Comparison of ENCODE assay signal across 12 mouse cellular contexts in genomic region chr19:4999445-5000140, GRCm38 (mm10). TPM values are rescaled to one million over a fixed set of nuclear protein-coding genes. Genes with fewer than 3 reads are reported as not detected.
A peak's percentile ranks its signal among the peaks of the same experiment; 100 is the strongest.
DNase-seq lines count a peak whose midpoint lies in the region; ATAC-seq lines count a peak whose summit lies in the region.
"Had no signal": no experiment of that assay in that cellular context is flagged by ENCODE, and none has a peak within 500 bp of the region (broad histone marks: within the 10 kb centered on the region; RNA-seq: fewer than 3 reads in every experiment).

No protein-coding gene starts in this region.

- ATAC-seq in megakaryocyte, adult 5-6 weeks (ENCODE audit: poor library complexity, severe bottlenecking): no peak
- ATAC-seq in hindbrain, embryonic 16.5 days: no peak
- ATAC-seq in stomach, embryonic 14.5 days (ENCODE audit: insufficient number of reproducible peaks, insufficient read depth, low FRiP score, low read depth): no peak

- DNase-seq in frontal cortex, adult 2 months (ENCODE audit: extremely low spot score in 1 of 2, low spot score in 1 of 2): peak; percentile 71 to 81
- no peak for DNase-seq in frontal cortex, postnatal 14 days (ENCODE audit: low spot score in 2 of 2)
- no peak for DNase-seq in natural killer cell, adult 2 months (ENCODE audit: low spot score in 2 of 2)
- no peak for DNase-seq in adrenal gland, postnatal 10 days
- DNase-seq: kidney, postnatal 10 days had no signal

- H3K27ac ChIP-seq in hindbrain, embryonic 16.5 days (ENCODE audit: low read depth, low read length): no peak overlapping the region
- H3K27ac ChIP-seq in stomach, embryonic 14.5 days (ENCODE audit: low read length): no peak overlapping the region

- peak overlapping the region; percentile 35; the same call in 1 of the 2 replicates for H3K4me2 ChIP-seq in hindbrain, embryonic 16.5 days (ENCODE audit: low read length)
- 0 out of 2 replicates have a peak overlapping the region, but pooled peaks have one; percentile 10 for H3K4me2 ChIP-seq in stomach, embryonic 14.5 days (replicated peaks; ENCODE audit: low read depth, low read length)

- H3K36me3 ChIP-seq in megakaryocyte, embryonic 14.5 days (replicated peaks; ENCODE audit: low read length): no peaks in the 10 kb centered on the region
- H3K36me3 ChIP-seq in hindbrain, embryonic 16.5 days (ENCODE audit: control insufficient read depth, insufficient read depth, low read length): no peaks in the 10 kb centered on the region
- no peaks in the 10 kb centered on the region for H3K36me3 ChIP-seq in stomach, embryonic 14.5 days (ENCODE audit: control insufficient read depth, insufficient read depth, low read length)

- 75% methylated on average over 6 of the region's 6 CpGs for WGBS in hindbrain, embryonic 16.5 days
- WGBS in stomach, embryonic 14.5 days: 71% methylated on average over 6 of the region's 6 CpGs

- H3K9ac ChIP-seq in hindbrain, embryonic 16.5 days (ENCODE audit: low read depth, low read length): peak overlapping the region; percentile 22; the same call in 1 of the 2 replicates
- no peak overlapping the region for H3K9ac ChIP-seq in stomach, embryonic 14.5 days (replicated peaks; ENCODE audit: low read depth, low read length)

- H3K4me1 ChIP-seq in megakaryocyte, embryonic 14.5 days: peaks cover 52% of the 10 kb centered on the region
- peaks cover 37% of the 10 kb centered on the region for H3K4me1 ChIP-seq in hindbrain, embryonic 16.5 days (ENCODE audit: control insufficient read depth, insufficient read depth, low read depth, low read length)
- 0 out of 2 replicates have a peak, but pooled peaks cover 6% of the 10 kb centered on the region for H3K4me1 ChIP-seq in stomach, embryonic 14.5 days (ENCODE audit: control insufficient read depth, insufficient read depth, low read length)

- H3K27me3 ChIP-seq in megakaryocyte, embryonic 14.5 days (replicated peaks): peaks cover 74% of the 10 kb centered on the region
- H3K27me3 ChIP-seq in hindbrain, embryonic 16.5 days (replicated peaks; ENCODE audit: control insufficient read depth, insufficient read depth, low read length): no peaks in the 10 kb centered on the region
- H3K27me3 ChIP-seq in stomach, embryonic 14.5 days (ENCODE audit: control insufficient read depth, insufficient read depth, low read length): no peaks in the 10 kb centered on the region

- peak overlapping the region; percentile 10 for H3K4me3 ChIP-seq in megakaryocyte, embryonic 14.5 days (replicated peaks)
- H3K4me3 ChIP-seq in hindbrain, embryonic 16.5 days (ENCODE audit: low read length): no peak overlapping the region
- no peak overlapping the region for H3K4me3 ChIP-seq in stomach, embryonic 14.5 days (ENCODE audit: low read depth, low read length)

- H3K9me3 ChIP-seq in megakaryocyte, embryonic 14.5 days: no peaks in the 10 kb centered on the region
- no peaks in the 10 kb centered on the region for H3K9me3 ChIP-seq in hindbrain, embryonic 16.5 days (ENCODE audit: control insufficient read depth, low read length)
- H3K9me3 ChIP-seq in stomach, embryonic 14.5 days (ENCODE audit: control insufficient read depth, low read depth, low read length): no peaks in the 10 kb centered on the region

RNA-seq across cellular contexts. Expression of gene Npas4, which starts 9.5 kb away (rescaled TPM):
- polyA plus RNA-seq in frontal cortex, adult 2 months (2012; rRNA removed): 19.8 and 36.8 TPM in 2 replicates
- 1.1 TPM in 2 replicates for polyA plus RNA-seq in megakaryocyte, embryonic 14.5 days (2012; ENCODE audit: insufficient read depth, low replicate concordance)
- not detected in 2 replicates for total RNA-seq in megakaryocyte, adult 5-6 weeks (2015)
- total RNA-seq in megakaryocyte, adult 5-6 weeks (2017): not detected in 2 replicates
- 0.41 and 0.47 TPM in 2 replicates for polyA plus RNA-seq in hindbrain, embryonic 16.5 days (2015; fragmentation: Nextera tagmentation; extraction: Ambion mirVana)
- 0.26 and 0.50 TPM in 2 replicates for polyA plus RNA-seq in stomach, embryonic 14.5 days (2014; fragmentation: Nextera tagmentation; extraction: Ambion mirVana)
- under 1 TPM; 0.15 to 0.24 TPM for total RNA-seq in adrenal gland, postnatal 10 days (2021)
- total RNA-seq: liver, adult 2 months; megakaryocyte-erythroid progenitor cell, adult 5-6 weeks had no signal
- polyA plus RNA-seq: liver, adult 2 months; thymus, postnatal 0 days had no signal

RNA-seq across cellular contexts. Expression of gene Slc29a2, which starts 24.1 kb away (rescaled TPM):
- polyA plus RNA-seq in frontal cortex, adult 2 months (2012; rRNA removed): 23.2 and 26.5 TPM in 2 replicates
- 0.58 and 0.94 TPM in 2 replicates for polyA plus RNA-seq in megakaryocyte, embryonic 14.5 days (2012; ENCODE audit: insufficient read depth, low replicate concordance)
- total RNA-seq in megakaryocyte, adult 5-6 weeks (2015): 0.31 and 1.0 TPM in 2 replicates
- total RNA-seq in megakaryocyte, adult 5-6 weeks (2017): 0.18 and 3.4 TPM in 2 replicates
- polyA plus RNA-seq in hindbrain, embryonic 16.5 days (2015; fragmentation: Nextera tagmentation; extraction: Ambion mirVana): 15.0 and 16.6 TPM in 2 replicates
- polyA plus RNA-seq in stomach, embryonic 14.5 days (2014; fragmentation: Nextera tagmentation; extraction: Ambion mirVana): 3.5 and 4.7 TPM in 2 replicates
- total RNA-seq in adrenal gland, postnatal 10 days (2021): 1 to 10 TPM; 3.2 to 5.1 TPM

RNA-seq across cellular contexts. Expression of gene Mrpl11, which starts 37.6 kb away (rescaled TPM):
- 52.3 and 64.9 TPM in 2 replicates for polyA plus RNA-seq in frontal cortex, adult 2 months (2012; rRNA removed)
- polyA plus RNA-seq in megakaryocyte, embryonic 14.5 days (2012; ENCODE audit: insufficient read depth, low replicate concordance): 7.2 and 45.3 TPM in 2 replicates
- total RNA-seq in megakaryocyte, adult 5-6 weeks (2015): 13.4 and 15.9 TPM in 2 replicates
- total RNA-seq in megakaryocyte, adult 5-6 weeks (2017): 26.3 and 29.1 TPM in 2 replicates
- 91.6 and 106 TPM in 2 replicates for polyA plus RNA-seq in hindbrain, embryonic 16.5 days (2015; fragmentation: Nextera tagmentation; extraction: Ambion mirVana)
- polyA plus RNA-seq in stomach, embryonic 14.5 days (2014; fragmentation: Nextera tagmentation; extraction: Ambion mirVana): 107 and 115 TPM in 2 replicates
- total RNA-seq in adrenal gland, postnatal 10 days (2021): 10 to 100 TPM; 72.0 to 75.1 TPM

RNA-seq across cellular contexts. Expression of gene B4gat1, which starts 39.0 kb away (rescaled TPM):
- polyA plus RNA-seq in frontal cortex, adult 2 months (2012; rRNA removed): 96.1 and 97.4 TPM in 2 replicates
- 1.3 and 2.0 TPM in 2 replicates for polyA plus RNA-seq in megakaryocyte, embryonic 14.5 days (2012; ENCODE audit: insufficient read depth, low replicate concordance)
- total RNA-seq in megakaryocyte, adult 5-6 weeks (2015): not detected in 2 replicates
- total RNA-seq in megakaryocyte, adult 5-6 weeks (2017): 0.62 and 2.2 TPM in 2 replicates
- 116 and 133 TPM in 2 replicates for polyA plus RNA-seq in hindbrain, embryonic 16.5 days (2015; fragmentation: Nextera tagmentation; extraction: Ambion mirVana)
- polyA plus RNA-seq in stomach, embryonic 14.5 days (2014; fragmentation: Nextera tagmentation; extraction: Ambion mirVana): 40.5 and 45.4 TPM in 2 replicates
- total RNA-seq in adrenal gland, postnatal 10 days (2021): 10 to 100 TPM; 28.7 to 35.7 TPM
- total RNA-seq: megakaryocyte-erythroid progenitor cell, adult 5-6 weeks had no signal

RNA-seq across cellular contexts. Expression of gene AC124502.3, which starts 39.1 kb away (rescaled TPM):
- polyA plus RNA-seq in frontal cortex, adult 2 months (2012; rRNA removed): 4.4 and 5.4 TPM in 2 replicates
- not detected in 2 replicates for polyA plus RNA-seq in megakaryocyte, embryonic 14.5 days (2012; ENCODE audit: insufficient read depth, low replicate concordance)
- 7.0 and 7.2 TPM in 2 replicates for total RNA-seq in megakaryocyte, adult 5-6 weeks (2015)
- total RNA-seq in megakaryocyte, adult 5-6 weeks (2017): 3.5 and 4.6 TPM in 2 replicates
- polyA plus RNA-seq in hindbrain, embryonic 16.5 days (2015; fragmentation: Nextera tagmentation; extraction: Ambion mirVana): 2.4 and 3.1 TPM in 2 replicates
- polyA plus RNA-seq in stomach, embryonic 14.5 days (2014; fragmentation: Nextera tagmentation; extraction: Ambion mirVana): 0.55 and 1.8 TPM in 2 replicates
- 1 to 10 TPM; 1.8 to 2.8 TPM for total RNA-seq in adrenal gland, postnatal 10 days (2021)

Comparison
In these comparisons a context has a peak if more than half of its experiments do, and no peak if none do; other contexts are left out.
1. DNase-seq: peak in frontal cortex, adult 2 months (2 of 2); none in frontal cortex, postnatal 14 days (0 of 2), natural killer cell, adult 2 months (0 of 2) and adrenal gland, postnatal 10 days (single experiment).
2. RNA of gene Npas4, which starts 9.5 kb away (polyA plus RNA-seq): 19.8 to 36.8 TPM in frontal cortex, adult 2 months; 1.1 TPM in megakaryocyte, embryonic 14.5 days, 0.41 to 0.47 TPM in hindbrain, embryonic 16.5 days and 0.26 to 0.50 TPM in stomach, embryonic 14.5 days; every median in the first group is over 10 times any median in the second.